Mouse (Mus musculus) myocyte (in vitro differentiated cells): Measurements from ENCODE around the gene Abcf2.

ENCODE experiments used
- MYOD1 ChIP-seq, 3 experiments: IDR thresholded peaks; one replicate each; pipeline ENCODE4 v1.6.1; 2011; ENCODE audit warnings: control low read depth in 2 of 3, low read depth in 2 of 3, mild to moderate bottlenecking in 2 of 3, moderate library complexity in 1 of 3; ENCODE audit not compliant: insufficient read length in 2 of 3, control insufficient read depth in 1 of 3
- MYOG ChIP-seq, 3 experiments: IDR thresholded peaks; one replicate each; pipeline ENCODE4 v1.6.1; 2011; ENCODE audit warnings: control low read depth in 2 of 3, low read depth in 2 of 3, mild to moderate bottlenecking in 2 of 3; ENCODE audit not compliant: insufficient read length in 2 of 3, control insufficient read depth in 1 of 3, insufficient read depth in 1 of 3
- POLR2A ChIP-seq: IDR thresholded peaks from one replicate; pipeline ENCODE4 v1.6.1; 2011; ENCODE audit warnings: low read depth, mild to moderate bottlenecking, control low read depth, moderate library complexity; ENCODE audit not compliant: insufficient read length

DNA sequence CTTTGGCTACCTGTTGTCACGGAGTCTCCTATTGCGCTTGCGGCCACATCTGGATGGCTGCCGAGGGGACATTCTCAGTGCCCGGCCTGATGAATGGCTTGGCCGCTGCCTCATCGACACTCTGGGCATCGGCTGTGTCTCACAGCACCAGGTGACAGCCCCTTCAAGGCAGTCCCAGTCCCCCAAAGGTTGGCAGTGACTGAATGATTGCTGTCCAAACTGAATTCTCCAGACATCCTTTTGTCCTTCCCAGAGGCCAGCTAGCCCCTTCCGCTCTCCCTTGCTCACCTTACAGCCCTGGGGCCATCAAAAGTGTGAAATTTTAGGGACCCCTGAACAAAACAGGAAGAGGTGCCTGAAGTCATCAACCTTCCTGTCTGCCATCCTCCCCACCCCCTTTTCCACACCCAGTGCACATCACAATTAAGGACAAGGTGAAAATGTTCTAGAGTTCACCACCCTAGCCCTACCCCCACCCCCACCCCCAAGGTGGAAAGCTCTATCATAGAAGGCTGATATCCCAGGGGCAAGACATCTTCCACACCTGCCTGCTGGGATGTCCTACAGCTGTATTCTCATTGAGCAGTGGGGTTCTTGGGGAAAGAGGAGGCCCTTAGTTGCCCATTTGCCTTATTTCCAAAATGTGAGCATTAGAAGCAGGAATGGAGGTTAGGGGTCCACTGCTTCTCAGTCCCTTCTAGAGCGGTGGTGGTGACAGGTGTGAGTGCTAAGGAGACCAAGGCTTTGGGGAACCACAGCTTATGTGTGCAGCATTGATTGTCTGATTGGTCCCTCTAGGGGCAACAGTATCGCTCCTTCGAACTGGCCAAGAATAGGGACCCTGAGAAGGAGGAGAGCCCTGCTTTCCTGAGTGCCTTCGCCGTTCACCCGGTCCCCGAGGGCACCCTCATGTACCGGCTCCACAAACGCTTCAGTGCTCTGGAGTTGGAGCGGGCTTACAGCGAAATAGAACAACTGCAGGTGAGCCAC is 12.5 kb upstream of the Abcf2 start:
- TF ChIP-seq POLR2A (no peak), MYOD1 (IDR thresholded peaks at IDR 0.05; ENCODE audit: control insufficient read depth in 1 of 3, insufficient read length in 2 of 3, low read depth in 2 of 3) (no peak), MYOG (IDR thresholded peaks at IDR 0.05; ENCODE audit: control insufficient read depth in 1 of 3, insufficient read depth in 1 of 3, insufficient read length in 2 of 3, low read depth in 2 of 3) (no peak)
